Mouse (Mus musculus) urinary bladder, postnatal 10 days (tissue): Measurements from ENCODE around the gene Rpl7a.

Experiments used
- DNase-seq: peaks from one replicate; pipeline ENCODE4 v3.0.0; 2022; ENCODE audit warnings: low spot score

Rpl7a gene

GRCm38 (mm10) chr2:26914148-26914941 lies 3.8 kb downstream of the Rpl7a start:
- DNase-seq, result no peak

GRCm38 (mm10) chr2:26915927-26916728 lies 5.6 kb downstream of the Rpl7a start, which contains the start of the genes Surf2 and Surf1:
Gene Surf2, plus strand, starts transcription at chr2:26916367.
Gene Surf1, minus strand, starts transcription at chr2:26916530.
- peak; percentile 35 for DNase-seq

GRCm38 (mm10) chr2:26916738-26917137 lies 6.2 kb downstream of the Rpl7a start:
- no peak for DNase-seq

- DNase-seq, result no peak
Observed at GRCm38 (mm10) chr2:26919684-26920083, 9.1 kb downstream of the Rpl7a start.

GRCm38 (mm10) chr2:26920190-26920855 lies 9.8 kb downstream of the Rpl7a start:
- DNase-seq, result no peak

- DNase-seq, result no peak
Observed at GRCm38 (mm10) chr2:26921784-26922183, 11.2 kb downstream of the Rpl7a start.

- DNase-seq, result no peak
Observed at GRCm38 (mm10) chr2:26927745-26928476, 17.3 kb downstream of the Rpl7a start.

GRCm38 (mm10) chr2:26930390-26930789 lies 19.8 kb downstream of the Rpl7a start:
- no peak for DNase-seq

- no peak for DNase-seq
Observed at GRCm38 (mm10) chr2:26932473-26933303, 22.1 kb downstream of the Rpl7a start.

GRCm38 (mm10) chr2:26933304-26934055 lies 22.9 kb downstream of the Rpl7a start, which contains the start of the genes Surf4 and Stkld1:
Gene Surf4, minus strand, starts transcription at chr2:26933928.
Gene Stkld1, plus strand, starts transcription at chr2:26934047.
- peak; percentile 68 for DNase-seq

GRCm38 (mm10) chr2:26935286-26935685 lies 24.7 kb downstream of the Rpl7a start:
- no peak for DNase-seq

GRCm38 (mm10) chr2:26936425-26936824 lies 25.9 kb downstream of the Rpl7a start:
- no peak for DNase-seq

- no peak for DNase-seq
Observed at GRCm38 (mm10) chr2:26941539-26941938, 31.0 kb downstream of the Rpl7a start.

GRCm38 (mm10) chr2:26943253-26943652 lies 32.7 kb downstream of the Rpl7a start:
- DNase-seq, result no peak

GRCm38 (mm10) chr2:26950411-26950810 lies 39.8 kb downstream of the Rpl7a start:
- DNase-seq, result no peak

GRCm38 (mm10) chr2:26951346-26951905 lies 40.9 kb downstream of the Rpl7a start:
- DNase-seq, result no peak

- no peak for DNase-seq
Observed at GRCm38 (mm10) chr2:26952193-26952592, 41.6 kb downstream of the Rpl7a start.

GRCm38 (mm10) chr2:26952866-26953265 lies 42.3 kb downstream of the Rpl7a start:
- no peak for DNase-seq

- DNase-seq, result no peak
Observed at GRCm38 (mm10) chr2:26954735-26955395, 44.3 kb downstream of the Rpl7a start.
